Mouse (Mus musculus) left cerebral cortex, postnatal 4 days (tissue): ENCODE data around the gene Chaf1b. TPM values are rescaled to one million over a fixed set of nuclear protein-coding genes. Genes with fewer than 3 reads are reported as not detected.
A peak's percentile ranks its signal among the peaks of the same experiment; 100 is the strongest.

Experiments
- DNase-seq: peaks from one replicate; pipeline ENCODE4 v3.0.0-alpha.2; 2022
- intact Hi-C: fragments of 180-260 bp; cut with DNase I; formaldehyde crosslinking; loops from one replicate; pipeline ENCODE4 v1.15.1; 2025
- total RNA-seq, 2 experiments: library from RNA; stranded (reverse); gene quantifications; 2 replicates each; pipeline ENCODE4 v1.2.3; 2021

Chaf1b gene
- total RNA-seq, 2 experiments from 2014 or later, result 7.6 to 8.2 TPM

GRCm38 (mm10) chr16:93912158-93912557 lies 28.5 kb downstream of the Chaf1b start:
- no peak for DNase-seq
- intact Hi-C loops, result no loop called here

GRCm38 (mm10) chr16:93912808-93913207 lies 29.1 kb downstream of the Chaf1b start:
- intact Hi-C loops, result no loop called here
- DNase-seq, result no peak

GRCm38 (mm10) chr16:93913881-93914576 lies 30.3 kb downstream of the Chaf1b start:
- intact Hi-C loops, result no loop called here
- DNase-seq, result no peak

- intact Hi-C loops, result loop anchor here (5.0 kb wide), 1 partner anchor 342 kb away; no protein-coding TSS in a partner anchor
- peak; percentile 32 for DNase-seq
These were observed 31.7 kb downstream of the Chaf1b start for GRCm38 (mm10) chr16:93915338-93915849.

- intact Hi-C loops, result loop anchor here (5.0 kb wide), 1 partner anchor 339 kb away; no protein-coding TSS in a partner anchor
These were observed 34.3 kb downstream of the Chaf1b start for GRCm38 (mm10) chr16:93917712-93918678.

GRCm38 (mm10) chr16:93918679-93919060 lies 35.0 kb downstream of the Chaf1b start:
- DNase-seq, result no peak
- intact Hi-C loops, result loop anchor here (5.0 kb wide), 1 partner anchor 339 kb away; no protein-coding TSS in a partner anchor

More at GRCm38 (mm10) chr16:93917712-93918678, 34.3 kb downstream of the Chaf1b start:
- DNase-seq, result peak; percentile 84

GRCm38 (mm10) chr16:93919189-93919588 lies 35.5 kb downstream of the Chaf1b start:
- no peak for DNase-seq
- intact Hi-C loops, result loop anchor here (5.0 kb wide), 1 partner anchor 338 kb away; no protein-coding TSS in a partner anchor

- no peak for DNase-seq
- intact Hi-C loops, result no loop called here
These were observed 37.0 kb downstream of the Chaf1b start for GRCm38 (mm10) chr16:93920673-93921072.

- intact Hi-C loops, result no loop called here
- no peak for DNase-seq
These were observed 39.2 kb downstream of the Chaf1b start for GRCm38 (mm10) chr16:93922835-93923389.

- DNase-seq, result no peak
- intact Hi-C loops, result no loop called here
These were observed 40.1 kb downstream of the Chaf1b start for GRCm38 (mm10) chr16:93923788-93924187.

- intact Hi-C loops, result no loop called here
- DNase-seq, result no peak
These were observed 42.1 kb downstream of the Chaf1b start for GRCm38 (mm10) chr16:93925684-93926247.

GRCm38 (mm10) chr16:93929370-93930032 lies 45.8 kb downstream of the Chaf1b start:
- intact Hi-C loops, result no loop called here
- no peak for DNase-seq

- DNase-seq, result no peak
- intact Hi-C loops, result no loop called here
These were observed 48.8 kb downstream of the Chaf1b start for GRCm38 (mm10) chr16:93932185-93933168.

- intact Hi-C loops, result no loop called here
- no peak for DNase-seq
These were observed 50.9 kb downstream of the Chaf1b start for GRCm38 (mm10) chr16:93934588-93934987.

GRCm38 (mm10) chr16:93935009-93935408 lies 51.3 kb downstream of the Chaf1b start:
- DNase-seq, result no peak
- intact Hi-C loops, result loop anchor here (5.0 kb wide), 1 partner anchor 152 kb away; no protein-coding TSS in a partner anchor

GRCm38 (mm10) chr16:93938400-93938846 lies 54.7 kb downstream of the Chaf1b start:
- intact Hi-C loops, result loop anchor here (2.0 to 5.0 kb wide), 2 partner anchors 149 to 320 kb away; no protein-coding TSS in a partner anchor
- peak; percentile 85 for DNase-seq

- intact Hi-C loops, result loop anchor here (2.0 to 5.0 kb wide), 2 partner anchors 147 to 319 kb away; no protein-coding TSS in a partner anchor
These were observed 56.3 kb downstream of the Chaf1b start for GRCm38 (mm10) chr16:93939961-93940360.

More at GRCm38 (mm10) chr16:93939961-93940360, 56.3 kb downstream of the Chaf1b start:
- DNase-seq, result no peak
